ENCODE assay signal across 20 mouse cellular contexts in genomic region chr10:49453535-49453934, GRCm38 (mm10).
A peak's percentile ranks its signal among the peaks of the same experiment; 100 is the strongest.
DNase-seq lines count a peak whose midpoint lies in the region; ATAC-seq lines count a peak whose summit lies in the region.
"Had no signal": no experiment of that assay in that cellular context is flagged by ENCODE, and none has a peak within 500 bp of the region (broad histone marks: within the 10 kb centered on the region; RNA-seq: fewer than 3 reads in every experiment).

No protein-coding gene starts in this region.

- no peak for DNase-seq in hindbrain, embryonic 14.5 days (ENCODE audit: low spot score)
- DNase-seq in hindbrain, embryonic 11.5 days (ENCODE audit: low spot score), result no peak
- DNase-seq in neural tube, embryonic 10.5 days (ENCODE audit: extremely low spot score, low spot score), result no peak
- no peak for DNase-seq in yolk sac, embryonic 10.5 days (ENCODE audit: low spot score)
- DNase-seq: adrenal gland, adult 2 months; adrenal gland, postnatal 10 days; adrenal gland, postnatal 25 days; cerebellum, adult 11-12 months; cerebellum, adult 2 months; cerebellum, adult 9-10 months; cerebellum, postnatal 10 days; cerebellum, postnatal 25 days; forebrain, postnatal 0 days had no signal

- H3K27me3 ChIP-seq in hindbrain, embryonic 12.5 days, result no peaks in the 10 kb centered on the region
- H3K27me3 ChIP-seq in hindbrain, embryonic 14.5 days (ENCODE audit: control insufficient read depth, insufficient read depth, low read length), result no peaks in the 10 kb centered on the region
- no peaks in the 10 kb centered on the region for H3K27me3 ChIP-seq in hindbrain, embryonic 16.5 days (replicated peaks; ENCODE audit: control insufficient read depth, insufficient read depth, low read length)
- no peaks in the 10 kb centered on the region for H3K27me3 ChIP-seq in hindbrain, embryonic 11.5 days (ENCODE audit: control insufficient read depth, insufficient read depth, low read length)
- no peaks in the 10 kb centered on the region for H3K27me3 ChIP-seq in neural tube, embryonic 13.5 days
- no peaks in the 10 kb centered on the region for H3K27me3 ChIP-seq in neural tube, embryonic 14.5 days (ENCODE audit: control insufficient read depth, insufficient read depth, low read length)
- H3K27me3 ChIP-seq: embryonic facial prominence, embryonic 13.5 days; forebrain, embryonic 13.5 days; forebrain, embryonic 15.5 days had no signal

- ATAC-seq in hindbrain, embryonic 12.5 days (ENCODE audit: low FRiP score), result peak; percentile 48; the same call in 1 of the 2 replicates
- ATAC-seq in hindbrain, embryonic 14.5 days (ENCODE audit: low FRiP score), result no peak
- ATAC-seq in hindbrain, embryonic 16.5 days, result 0 out of 2 replicates have a peak, but pooled peaks have one; percentile 50
- ATAC-seq in hindbrain, embryonic 11.5 days (ENCODE audit: low FRiP score), result no peak
- ATAC-seq in neural tube, embryonic 13.5 days (ENCODE audit: low read depth), result peak; percentile 63; the same call in 1 of the 2 replicates
- peak; percentile 78; the same call in 1 of the 2 replicates for ATAC-seq in neural tube, embryonic 14.5 days (ENCODE audit: low read depth)
- ATAC-seq: forebrain, embryonic 13.5 days; forebrain, embryonic 15.5 days; forebrain, postnatal 0 days had no signal

- no peak overlapping the region for H3K4me2 ChIP-seq in hindbrain, embryonic 12.5 days (replicated peaks)
- no peak overlapping the region for H3K4me2 ChIP-seq in hindbrain, embryonic 14.5 days (replicated peaks)
- H3K4me2 ChIP-seq in hindbrain, embryonic 16.5 days (ENCODE audit: low read length), result no peak overlapping the region
- no peak overlapping the region for H3K4me2 ChIP-seq in hindbrain, embryonic 11.5 days (replicated peaks; ENCODE audit: low read depth, low read length)
- no peak overlapping the region for H3K4me2 ChIP-seq in neural tube, embryonic 13.5 days
- no peak overlapping the region for H3K4me2 ChIP-seq in neural tube, embryonic 14.5 days (ENCODE audit: low read depth, low read length)
- H3K4me2 ChIP-seq: embryonic facial prominence, embryonic 13.5 days; forebrain, embryonic 13.5 days; forebrain, embryonic 15.5 days had no signal

- no peak overlapping the region for H3K9ac ChIP-seq in hindbrain, embryonic 12.5 days
- no peak overlapping the region for H3K9ac ChIP-seq in hindbrain, embryonic 14.5 days
- H3K9ac ChIP-seq in hindbrain, embryonic 16.5 days (ENCODE audit: low read depth, low read length), result no peak overlapping the region
- H3K9ac ChIP-seq in hindbrain, embryonic 11.5 days (ENCODE audit: low read depth, low read length), result no peak overlapping the region
- H3K9ac ChIP-seq in neural tube, embryonic 13.5 days, result no peak overlapping the region
- H3K9ac ChIP-seq in neural tube, embryonic 14.5 days (replicated peaks; ENCODE audit: low read depth, low read length), result no peak overlapping the region
- H3K9ac ChIP-seq: embryonic facial prominence, embryonic 13.5 days; forebrain, embryonic 13.5 days; forebrain, embryonic 15.5 days; forebrain, postnatal 0 days had no signal

- H3K27ac ChIP-seq in hindbrain, embryonic 12.5 days, result no peak overlapping the region
- no peak overlapping the region for H3K27ac ChIP-seq in hindbrain, embryonic 14.5 days
- H3K27ac ChIP-seq in hindbrain, embryonic 16.5 days (ENCODE audit: low read depth, low read length), result no peak overlapping the region
- H3K27ac ChIP-seq in hindbrain, embryonic 11.5 days (ENCODE audit: low read depth, low read length), result no peak overlapping the region
- H3K27ac ChIP-seq in neural tube, embryonic 13.5 days (replicated peaks), result no peak overlapping the region
- no peak overlapping the region for H3K27ac ChIP-seq in neural tube, embryonic 14.5 days (ENCODE audit: low read depth, low read length)
- H3K27ac ChIP-seq: embryonic facial prominence, embryonic 13.5 days; forebrain, embryonic 13.5 days; forebrain, embryonic 15.5 days had no signal

- no peaks in the 10 kb centered on the region for H3K4me1 ChIP-seq in hindbrain, embryonic 12.5 days
- no peaks in the 10 kb centered on the region for H3K4me1 ChIP-seq in hindbrain, embryonic 14.5 days (replicated peaks; ENCODE audit: control insufficient read depth, insufficient read depth, low read length)
- no peaks in the 10 kb centered on the region for H3K4me1 ChIP-seq in hindbrain, embryonic 16.5 days (ENCODE audit: control insufficient read depth, insufficient read depth, low read depth, low read length)
- no peaks in the 10 kb centered on the region for H3K4me1 ChIP-seq in hindbrain, embryonic 11.5 days (replicated peaks; ENCODE audit: control insufficient read depth, insufficient read depth, low read length)
- no peaks in the 10 kb centered on the region for H3K4me1 ChIP-seq in neural tube, embryonic 13.5 days (replicated peaks)
- no peaks in the 10 kb centered on the region for H3K4me1 ChIP-seq in neural tube, embryonic 14.5 days (ENCODE audit: control insufficient read depth, insufficient read depth, low read length)
- H3K4me1 ChIP-seq: embryonic facial prominence, embryonic 13.5 days; forebrain, embryonic 13.5 days; forebrain, embryonic 15.5 days had no signal

- no peaks in the 10 kb centered on the region for H3K36me3 ChIP-seq in hindbrain, embryonic 12.5 days
- no peaks in the 10 kb centered on the region for H3K36me3 ChIP-seq in hindbrain, embryonic 14.5 days (replicated peaks; ENCODE audit: control insufficient read depth, insufficient read depth)
- no peaks in the 10 kb centered on the region for H3K36me3 ChIP-seq in hindbrain, embryonic 16.5 days (ENCODE audit: control insufficient read depth, insufficient read depth, low read length)
- H3K36me3 ChIP-seq in hindbrain, embryonic 11.5 days (ENCODE audit: control insufficient read depth, insufficient read depth, low read length), result no peaks in the 10 kb centered on the region
- no peaks in the 10 kb centered on the region for H3K36me3 ChIP-seq in neural tube, embryonic 13.5 days
- H3K36me3 ChIP-seq in neural tube, embryonic 14.5 days (ENCODE audit: control insufficient read depth, insufficient read depth, low read length), result no peaks in the 10 kb centered on the region
- H3K36me3 ChIP-seq: embryonic facial prominence, embryonic 13.5 days; forebrain, embryonic 15.5 days had no signal

- no peak overlapping the region for H3K4me3 ChIP-seq in hindbrain, embryonic 12.5 days
- H3K4me3 ChIP-seq in hindbrain, embryonic 14.5 days (replicated peaks; ENCODE audit: low read length), result no peak overlapping the region
- H3K4me3 ChIP-seq in hindbrain, embryonic 16.5 days (ENCODE audit: low read length), result no peak overlapping the region
- no peak overlapping the region for H3K4me3 ChIP-seq in hindbrain, embryonic 11.5 days (ENCODE audit: low read depth, low read length)
- H3K4me3 ChIP-seq in neural tube, embryonic 13.5 days, result no peak overlapping the region
- H3K4me3 ChIP-seq in neural tube, embryonic 14.5 days (ENCODE audit: low read depth, low read length), result no peak overlapping the region
- H3K4me3 ChIP-seq: embryonic facial prominence, embryonic 13.5 days; forebrain, embryonic 13.5 days; forebrain, embryonic 15.5 days had no signal

- no peaks in the 10 kb centered on the region for H3K9me3 ChIP-seq in hindbrain, embryonic 12.5 days (replicated peaks)
- H3K9me3 ChIP-seq in hindbrain, embryonic 14.5 days (ENCODE audit: control insufficient read depth, low read length), result no peaks in the 10 kb centered on the region
- H3K9me3 ChIP-seq in hindbrain, embryonic 16.5 days (ENCODE audit: control insufficient read depth, low read length), result no peaks in the 10 kb centered on the region
- no peaks in the 10 kb centered on the region for H3K9me3 ChIP-seq in hindbrain, embryonic 11.5 days (ENCODE audit: control insufficient read depth, low read length)
- H3K9me3 ChIP-seq in neural tube, embryonic 13.5 days, result no peaks in the 10 kb centered on the region
- H3K9me3 ChIP-seq in neural tube, embryonic 14.5 days (ENCODE audit: control insufficient read depth, low read length), result no peaks in the 10 kb centered on the region
- H3K9me3 ChIP-seq: embryonic facial prominence, embryonic 13.5 days; forebrain, embryonic 13.5 days; forebrain, embryonic 15.5 days had no signal

Comparison
In these comparisons a context has a peak if more than half of its experiments do, and no peak if none do; other contexts are left out.
1. ATAC-seq: peak in hindbrain, embryonic 12.5 days (single experiment), hindbrain, embryonic 16.5 days (single experiment), neural tube, embryonic 13.5 days (single experiment) and neural tube, embryonic 14.5 days (single experiment); none in hindbrain, embryonic 14.5 days (single experiment) and hindbrain, embryonic 11.5 days (single experiment).